25 mouse cellular contexts compared by ENCODE assay signal in the genomic region with DNA sequence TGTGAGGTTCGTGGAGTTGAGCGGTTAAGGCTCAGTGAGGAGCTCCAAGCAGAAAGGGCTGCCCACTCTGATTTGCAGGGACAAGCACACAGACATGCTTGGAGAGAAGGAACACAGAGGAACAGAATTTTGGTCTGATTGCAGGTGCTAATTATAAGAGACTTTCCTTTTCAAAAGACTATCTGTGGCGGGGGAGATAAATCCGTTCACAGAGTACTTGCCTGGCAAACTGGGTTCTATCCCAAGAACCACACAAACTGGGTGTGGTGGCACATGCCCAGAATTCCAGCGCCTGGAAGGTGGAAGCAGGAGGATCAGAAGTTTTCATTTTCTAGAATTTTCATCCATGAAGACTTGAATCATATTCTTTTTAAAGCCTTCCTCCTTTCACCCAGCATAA.
"Had no signal": no experiment of that assay in that cellular context is flagged by ENCODE, and none has a peak within 500 bp of the region (broad histone marks: within the 10 kb centered on the region; RNA-seq: fewer than 3 reads in every experiment).

No protein-coding gene starts in this region.

- H3K4me2 ChIP-seq: heart, embryonic 11.5 days; heart, embryonic 13.5 days; heart, embryonic 15.5 days; hindbrain, embryonic 13.5 days; hindbrain, embryonic 15.5 days; kidney, embryonic 15.5 days; limb, embryonic 13.5 days; limb, embryonic 15.5 days; liver, embryonic 12.5 days had no signal

- H3K4me3 ChIP-seq: heart, adult 2 months; heart, embryonic 13.5 days; heart, embryonic 15.5 days; hindbrain, embryonic 13.5 days; hindbrain, embryonic 15.5 days; kidney, embryonic 15.5 days; limb, embryonic 13.5 days; limb, embryonic 15.5 days; liver, embryonic 12.5 days had no signal

- DNase-seq: gastrocnemius, postnatal 14 days; gastrocnemius, postnatal 36 days; heart, adult 2 months; heart, postnatal 14 days; heart, postnatal 36 days; kidney, adult 11 months; kidney, adult 2 months; kidney, adult 9 months; kidney, postnatal 14 days; kidney, postnatal 36 days; layer of hippocampus, adult 9-11 months; layer of hippocampus, postnatal 36 days; left cerebral cortex, postnatal 4 days had no signal

- H3K36me3 ChIP-seq: heart, embryonic 13.5 days; heart, embryonic 15.5 days; hindbrain, embryonic 13.5 days; hindbrain, embryonic 15.5 days; kidney, embryonic 15.5 days; limb, embryonic 13.5 days; limb, embryonic 15.5 days; liver, embryonic 12.5 days had no signal

- H3K27me3 ChIP-seq: heart, embryonic 13.5 days; heart, embryonic 15.5 days; hindbrain, embryonic 13.5 days; hindbrain, embryonic 15.5 days; kidney, embryonic 15.5 days; limb, embryonic 13.5 days; limb, embryonic 15.5 days; liver, embryonic 12.5 days had no signal

- H3K27ac ChIP-seq: heart, adult 2 months; heart, embryonic 13.5 days; heart, embryonic 15.5 days; hindbrain, embryonic 13.5 days; hindbrain, embryonic 15.5 days; hindbrain, postnatal 0 days; kidney, embryonic 15.5 days; kidney, postnatal 0 days; limb, embryonic 13.5 days; limb, embryonic 15.5 days; liver, embryonic 12.5 days; liver, embryonic 14.5 days had no signal
